Mouse (Mus musculus) cortical plate, adult 2 months (tissue): Measurements from ENCODE around the gene Lgi1. TPM values are rescaled to one million over a fixed set of nuclear protein-coding genes. Genes with fewer than 3 reads are reported as not detected.

Experiments
- H3K27ac ChIP-seq: fragments of 200-500 bp; 2 replicates; pipeline ENCODE4 v1.5.1; 2012; ENCODE audit warnings: low read length, control low read depth, inconsistent platforms; ENCODE audit not compliant: insufficient read depth
- H3K4me1 ChIP-seq: fragments of 200-500 bp; 2 replicates; pipeline ENCODE4 v1.6.1; 2011; ENCODE audit warnings: low read length; ENCODE audit not compliant: control insufficient read depth, insufficient read depth
- H3K4me3 ChIP-seq: fragments of 200-500 bp; 2 replicates; pipeline ENCODE4 v1.5.1; 2011; ENCODE audit warnings: mild to moderate bottlenecking, low read length, control low read depth; ENCODE audit not compliant: insufficient read depth
- CTCF ChIP-seq: fragments of 200-500 bp; IDR thresholded peaks from 2 replicates; pipeline ENCODE4 v1.5.1; 2011; ENCODE audit warnings: mild to moderate bottlenecking, control low read depth, low read length; ENCODE audit not compliant: insufficient read depth; ENCODE audit errors: extremely low read depth
- POLR2A ChIP-seq: fragments of 200-500 bp; IDR thresholded peaks from 2 replicates; pipeline ENCODE4 v1.6.1; 2011; ENCODE audit warnings: mild to moderate bottlenecking, low read length, control low read depth; ENCODE audit not compliant: insufficient read depth; ENCODE audit errors: extremely low read depth
- polyA plus RNA-seq: library from polyadenylated mRNA; depleted of rRNA; stranded (reverse); fragments of >200 nt; gene quantifications from 2 replicates; pipeline ENCODE4 v1.2.3, GENCODE M21; 2012

The Lgi1 gene
- polyA plus RNA-seq, 1 experiment = 80.9 TPM

GRCm38 (mm10) chr19:38320651-38321188 lies 56.4 kb downstream of the Lgi1 start:
- Histone ChIP-seq H3K4me3 (no peak overlapping the region), H3K27ac (no peak overlapping the region), H3K4me1 (peaks cover 6% of the 10 kb centered on the region)
- no peak for TF ChIP-seq CTCF
- no peak for TF ChIP-seq POLR2A

- no peak overlapping the region for H3K4me3 ChIP-seq
- H3K27ac ChIP-seq = no peak overlapping the region
- peaks cover 6% of the 10 kb centered on the region for H3K4me1 ChIP-seq
- TF ChIP-seq POLR2A (no peak), CTCF (no peak)
These were observed 59.4 kb downstream of the Lgi1 start for GRCm38 (mm10) chr19:38323726-38324125.

GRCm38 (mm10) chr19:38324147-38325028 lies 60.1 kb downstream of the Lgi1 start:
- H3K27ac ChIP-seq = peak overlapping the region; percentile 69; the same call in 1 of the 2 replicates
- H3K4me3 ChIP-seq = no peak overlapping the region
- TF ChIP-seq POLR2A (no peak), CTCF (peak; percentile 55)
- peaks cover 4% of the 10 kb centered on the region for H3K4me1 ChIP-seq

GRCm38 (mm10) chr19:38325029-38325398 lies 60.7 kb downstream of the Lgi1 start:
- Histone ChIP-seq H3K27ac (no peak overlapping the region), H3K4me3 (no peak overlapping the region), H3K4me1 (peaks cover 4% of the 10 kb centered on the region)
- TF ChIP-seq POLR2A (no peak), CTCF (no peak)

- TF ChIP-seq CTCF (no peak), POLR2A (no peak)
- H3K27ac ChIP-seq = no peak overlapping the region
- peaks cover 4% of the 10 kb centered on the region for H3K4me1 ChIP-seq
- no peak overlapping the region for H3K4me3 ChIP-seq
These were observed 61.5 kb downstream of the Lgi1 start for GRCm38 (mm10) chr19:38325854-38326253.

GRCm38 (mm10) chr19:38327002-38327401 lies 62.7 kb downstream of the Lgi1 start:
- TF ChIP-seq POLR2A (no peak), CTCF (no peak)
- Histone ChIP-seq H3K27ac (no peak overlapping the region), H3K4me1 (peaks cover 4% of the 10 kb centered on the region), H3K4me3 (no peak overlapping the region)

- no peak for TF ChIP-seq POLR2A
- TF ChIP-seq CTCF = no peak
- no peak overlapping the region for H3K27ac ChIP-seq
- H3K4me3 ChIP-seq = no peak overlapping the region
- peaks cover 6% of the 10 kb centered on the region for H3K4me1 ChIP-seq
These were observed 63.7 kb downstream of the Lgi1 start for GRCm38 (mm10) chr19:38328010-38328409.

GRCm38 (mm10) chr19:38329257-38329656 lies 64.9 kb downstream of the Lgi1 start:
- Histone ChIP-seq H3K27ac (no peak overlapping the region), H3K4me1 (peaks cover 1% of the 10 kb centered on the region; the same call in 1 of the 2 replicates), H3K4me3 (no peak overlapping the region)
- TF ChIP-seq CTCF = 0 out of 2 replicates have a peak, but pooled peaks have one; percentile 7
- TF ChIP-seq POLR2A = no peak

- TF ChIP-seq CTCF (no peak), POLR2A (no peak)
- peaks cover 1% of the 10 kb centered on the region; the same call in 1 of the 2 replicates for H3K4me1 ChIP-seq
- no peak overlapping the region for H3K4me3 ChIP-seq
- no peak overlapping the region for H3K27ac ChIP-seq
These were observed 66.7 kb downstream of the Lgi1 start for GRCm38 (mm10) chr19:38331072-38331471.
